Mouse (Mus musculus): ENCODE data around the gene Srms. TPM values are rescaled to one million over a fixed set of nuclear protein-coding genes. Genes with fewer than 3 reads are reported as not detected.

The Srms gene
- polyA plus RNA-seq, 1 experiment from 2014 or later, result 0.22 TPM

DNA sequence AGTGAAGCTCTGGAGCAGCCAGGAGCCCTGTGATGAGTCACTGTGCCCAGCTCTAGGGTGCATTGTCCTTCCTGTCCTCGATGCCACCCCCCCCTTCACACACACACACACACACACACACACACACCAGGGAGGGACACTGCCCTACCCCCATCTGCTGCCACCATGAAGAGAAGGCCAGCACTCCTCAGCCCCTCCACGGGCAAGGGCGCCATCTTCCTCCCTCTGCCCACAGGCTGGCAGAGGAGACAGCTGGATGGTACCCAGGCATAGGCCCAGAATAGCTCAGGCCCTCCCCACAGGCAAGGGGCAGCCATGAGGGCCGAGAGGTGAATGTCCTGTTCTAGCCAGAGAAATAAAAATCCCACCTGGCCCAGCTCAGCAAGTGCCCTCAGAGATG is 57.2 kb downstream of the Srms start:
- Histone ChIP-seq H3K4me3 (ENCODE audit: low read depth, low read length) (peak overlapping the region; percentile 33; the same call in 1 of the 2 replicates), H3K27me3 (ENCODE audit: control insufficient read depth, insufficient read depth, low read length) (peaks cover 21% of the 10 kb centered on the region), H3K36me3 (ENCODE audit: control insufficient read depth, insufficient read depth, low read length) (no peaks in the 10 kb centered on the region), H3K4me2 (replicated peaks; ENCODE audit: low read depth, low read length) (peak overlapping the region; percentile 57; the same call in 1 of the 2 replicates), H3K4me1 (replicated peaks; ENCODE audit: control insufficient read depth, insufficient read depth, low read length) (no peaks in the 10 kb centered on the region; the same call in none of the 2 replicates), H3K9ac (ENCODE audit: low read depth, low read length) (no peak overlapping the region), H3K9me3 (ENCODE audit: control insufficient read depth, low read length) (no peaks in the 10 kb centered on the region), H3K27ac (ENCODE audit: low read depth, low read length) (no peak overlapping the region)
- DNase-seq (ENCODE audit: low spot score) (no peak), ATAC-seq (ENCODE audit: low FRiP score) (no peak)
- 73% methylated on average over 4 of the region's 4 CpGs for WGBS

Other genes with a start within 250 kb of the Srms start
- 50.2 and 50.5 TPM in 2 replicates for gene Arfgap1, start 246.0 kb downstream of the Srms start, polyA plus RNA-seq (2014; fragmentation: Nextera tagmentation; extraction: Ambion mirVana)
- 0.56 and 0.78 TPM in 2 replicates for gene Col20a1, start 226.7 kb downstream of the Srms start, polyA plus RNA-seq (2014; fragmentation: Nextera tagmentation; extraction: Ambion mirVana)
- gene Chrna4, start 169.6 kb downstream of the Srms start, polyA plus RNA-seq (2014; fragmentation: Nextera tagmentation; extraction: Ambion mirVana), result 45.0 and 54.1 TPM in 2 replicates
- 16.3 and 18.9 TPM in 2 replicates for gene Kcnq2, start 77.9 kb downstream of the Srms start, polyA plus RNA-seq (2014; fragmentation: Nextera tagmentation; extraction: Ambion mirVana)
- 1.3 and 1.5 TPM in 2 replicates for gene Eef1a2, start 56.2 kb downstream of the Srms start, polyA plus RNA-seq (2014; fragmentation: Nextera tagmentation; extraction: Ambion mirVana)
- gene Ppdpf, start 25.9 kb downstream of the Srms start, polyA plus RNA-seq (2014; fragmentation: Nextera tagmentation; extraction: Ambion mirVana), result 393 and 410 TPM in 2 replicates
- not detected in 2 replicates for gene Ptk6, start 10.4 kb downstream of the Srms start, polyA plus RNA-seq (2014; fragmentation: Nextera tagmentation; extraction: Ambion mirVana)
- 0.29 TPM in 1 of 2 replicates, not detected in the other for gene Fndc11, start 6.8 kb upstream of the Srms start, polyA plus RNA-seq (2014; fragmentation: Nextera tagmentation; extraction: Ambion mirVana)
- gene Helz2, start 28.8 kb upstream of the Srms start, polyA plus RNA-seq (2014; fragmentation: Nextera tagmentation; extraction: Ambion mirVana), result 0.48 and 0.57 TPM in 2 replicates
- gene Gmeb2, start 74.8 kb upstream of the Srms start, polyA plus RNA-seq (2014; fragmentation: Nextera tagmentation; extraction: Ambion mirVana), result 17.9 and 19.7 TPM in 2 replicates
- gene Stmn3, start 101.3 kb upstream of the Srms start, polyA plus RNA-seq (2014; fragmentation: Nextera tagmentation; extraction: Ambion mirVana), result 426 and 432 TPM in 2 replicates
- gene Rtel1, start 106.6 kb upstream of the Srms start, polyA plus RNA-seq (2014; fragmentation: Nextera tagmentation; extraction: Ambion mirVana), result 41.6 and 45.6 TPM in 2 replicates
- gene Zgpat, start 151.7 kb upstream of the Srms start, polyA plus RNA-seq (2014; fragmentation: Nextera tagmentation; extraction: Ambion mirVana), result 33.4 and 38.1 TPM in 2 replicates
- gene Arfrp1, start 152.2 kb upstream of the Srms start, polyA plus RNA-seq (2014; fragmentation: Nextera tagmentation; extraction: Ambion mirVana), result 51.6 and 55.2 TPM in 2 replicates
- gene Lime1, start 166.9 kb upstream of the Srms start, polyA plus RNA-seq (2014; fragmentation: Nextera tagmentation; extraction: Ambion mirVana), result 20.2 and 20.9 TPM in 2 replicates
- 15.6 and 17.2 TPM in 2 replicates for gene Zbtb46, start 246.2 kb upstream of the Srms start, polyA plus RNA-seq (2014; fragmentation: Nextera tagmentation; extraction: Ambion mirVana)

Measured in hindbrain, embryonic 11.5 days (tissue).